Mouse (Mus musculus): ENCODE measurements around the gene Col5a1. TPM values are rescaled to one million over a fixed set of nuclear protein-coding genes. Genes with fewer than 3 reads are reported as not detected.

Gene Col5a1
- polyA plus RNA-seq, 1 experiment from 2014 or later: 33.2 TPM

- Histone ChIP-seq H3K9ac (ENCODE audit: low read depth, low read length) (no peak overlapping the region), H3K27ac (no peak overlapping the region), H3K4me3 (replicated peaks; ENCODE audit: low read depth, low read length) (no peak overlapping the region), H3K4me2 (ENCODE audit: low read length) (no peak overlapping the region), H3K4me1 (replicated peaks; ENCODE audit: insufficient read depth, low read length) (no peaks in the 10 kb centered on the region), H3K9me3 (replicated peaks; ENCODE audit: low read length) (no peaks in the 10 kb centered on the region), H3K27me3 (ENCODE audit: insufficient read depth, low read length) (no peaks in the 10 kb centered on the region), H3K36me3 (ENCODE audit: insufficient read depth, low read length) (0 out of 2 replicates have a peak, but pooled peaks cover 5% of the 10 kb centered on the region)
- ATAC-seq (replicated peaks; ENCODE audit: low FRiP score, low read depth) (no peak), DNase-seq (ENCODE audit: low spot score) (no peak)
- TF ChIP-seq CTCF (IDR thresholded peaks at IDR 0.05; ENCODE audit: low read depth): no peak
Measured at GRCm38 (mm10) chr2:27983093-27983492, 96.9 kb downstream of the Col5a1 start.

DNA sequence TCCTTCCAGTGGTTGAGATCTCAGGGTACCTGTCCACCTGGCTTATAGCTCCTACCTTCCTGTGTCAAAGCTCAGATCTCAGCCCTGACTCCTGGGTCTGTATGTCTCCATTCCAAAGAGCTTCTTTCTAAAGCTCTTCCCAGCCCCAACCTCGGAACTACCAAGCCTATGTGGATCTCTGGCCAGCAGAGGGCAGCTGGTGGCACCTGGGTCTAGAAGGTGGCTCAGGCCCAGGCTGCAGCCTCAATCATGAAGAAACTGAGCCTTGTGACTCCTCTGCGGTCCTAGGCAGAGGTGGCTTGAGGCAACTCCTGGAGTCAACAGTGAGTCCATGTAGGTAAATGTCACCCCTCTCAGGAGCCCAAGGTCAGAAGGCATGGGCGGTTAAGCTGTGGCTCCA, 97.7 kb downstream of the Col5a1 start:
- TF ChIP-seq CTCF (IDR thresholded peaks at IDR 0.05; ENCODE audit: low read depth): peak; percentile 81
- H3K4me3 ChIP-seq (replicated peaks; ENCODE audit: low read depth, low read length): no peak overlapping the region
- no peak for ATAC-seq (replicated peaks; ENCODE audit: low FRiP score, low read depth)
- 0 out of 2 replicates have a peak, but pooled peaks cover 5% of the 10 kb centered on the region for H3K36me3 ChIP-seq (ENCODE audit: insufficient read depth, low read length)
- H3K27me3 ChIP-seq (ENCODE audit: insufficient read depth, low read length): no peaks in the 10 kb centered on the region
- no peak overlapping the region for H3K27ac ChIP-seq
- 42% methylated on average over 3 of the region's 3 CpGs for WGBS
- peak; percentile 36 for DNase-seq (ENCODE audit: low spot score)
- H3K4me2 ChIP-seq (ENCODE audit: low read length): no peak overlapping the region
- H3K9me3 ChIP-seq (replicated peaks; ENCODE audit: low read length): no peaks in the 10 kb centered on the region
- no peaks in the 10 kb centered on the region for H3K4me1 ChIP-seq (replicated peaks; ENCODE audit: insufficient read depth, low read length)
- no peak overlapping the region for H3K9ac ChIP-seq (ENCODE audit: low read depth, low read length)

- DNase-seq (ENCODE audit: low spot score) (no peak), ATAC-seq (replicated peaks; ENCODE audit: low FRiP score, low read depth) (no peak)
- Histone ChIP-seq H3K9ac (ENCODE audit: low read depth, low read length) (no peak overlapping the region), H3K36me3 (ENCODE audit: insufficient read depth, low read length) (0 out of 2 replicates have a peak, but pooled peaks cover 5% of the 10 kb centered on the region), H3K4me3 (replicated peaks; ENCODE audit: low read depth, low read length) (no peak overlapping the region), H3K4me1 (replicated peaks; ENCODE audit: insufficient read depth, low read length) (no peaks in the 10 kb centered on the region), H3K9me3 (replicated peaks; ENCODE audit: low read length) (no peaks in the 10 kb centered on the region), H3K27me3 (ENCODE audit: insufficient read depth, low read length) (no peaks in the 10 kb centered on the region), H3K4me2 (ENCODE audit: low read length) (no peak overlapping the region), H3K27ac (no peak overlapping the region)
- 85% methylated on average over 4 of the region's 4 CpGs for WGBS
- no peak for TF ChIP-seq CTCF (IDR thresholded peaks at IDR 0.05; ENCODE audit: low read depth)
Measured at GRCm38 (mm10) chr2:27986751-27987150, 100.5 kb downstream of the Col5a1 start.

GRCm38 (mm10) chr2:27990430-27991211, 104.4 kb downstream of the Col5a1 start:
- WGBS: 73% methylated on average over 10 of the region's 13 CpGs
- no peaks in the 10 kb centered on the region for H3K9me3 ChIP-seq (replicated peaks; ENCODE audit: low read length)
- H3K9ac ChIP-seq (ENCODE audit: low read depth, low read length): no peak overlapping the region
- DNase-seq (ENCODE audit: low spot score) (no peak), ATAC-seq (replicated peaks; ENCODE audit: low FRiP score, low read depth) (no peak)
- H3K27ac ChIP-seq: no peak overlapping the region
- 0 out of 2 replicates have a peak, but pooled peaks cover 5% of the 10 kb centered on the region for H3K36me3 ChIP-seq (ENCODE audit: insufficient read depth, low read length)
- TF ChIP-seq CTCF (IDR thresholded peaks at IDR 0.05; ENCODE audit: low read depth): no peak
- no peaks in the 10 kb centered on the region for H3K27me3 ChIP-seq (ENCODE audit: insufficient read depth, low read length)
- no peak overlapping the region for H3K4me2 ChIP-seq (ENCODE audit: low read length)
- no peaks in the 10 kb centered on the region for H3K4me1 ChIP-seq (replicated peaks; ENCODE audit: insufficient read depth, low read length)
- no peak overlapping the region for H3K4me3 ChIP-seq (replicated peaks; ENCODE audit: low read depth, low read length)

DNA sequence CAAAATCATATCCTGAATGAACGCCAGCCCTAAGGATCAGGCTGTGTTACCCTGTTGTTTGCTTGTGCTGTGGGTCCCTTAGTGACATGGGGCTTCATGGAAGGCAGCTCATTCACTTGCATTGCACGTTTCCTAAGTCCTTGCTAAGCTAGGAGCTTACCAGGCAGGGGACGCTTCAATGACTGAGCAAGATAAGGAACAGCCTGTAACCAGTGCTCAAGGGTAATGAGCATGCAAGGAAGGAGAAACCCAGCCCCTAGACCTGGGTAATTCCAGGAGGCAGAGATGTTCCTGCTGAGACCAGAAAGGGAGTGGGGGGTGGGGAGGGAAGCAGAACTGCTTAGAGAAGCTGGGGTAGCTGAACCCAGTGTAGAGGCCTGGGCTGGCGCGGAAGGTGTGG, 107.2 kb downstream of the Col5a1 start:
- H3K36me3 ChIP-seq (ENCODE audit: insufficient read depth, low read length): no peaks in the 10 kb centered on the region
- H3K27ac ChIP-seq: 0 out of 2 replicates have a peak overlapping the region, but pooled peaks have one; percentile 25
- H3K4me1 ChIP-seq (replicated peaks; ENCODE audit: insufficient read depth, low read length): no peaks in the 10 kb centered on the region
- DNase-seq (ENCODE audit: low spot score) (peak; percentile 14), ATAC-seq (replicated peaks; ENCODE audit: low FRiP score, low read depth) (peak; percentile 78)
- no peak overlapping the region for H3K4me2 ChIP-seq (ENCODE audit: low read length)
- no peak overlapping the region for H3K4me3 ChIP-seq (replicated peaks; ENCODE audit: low read depth, low read length)
- WGBS: 66% methylated on average over 5 of the region's 5 CpGs
- H3K9ac ChIP-seq (ENCODE audit: low read depth, low read length): no peak overlapping the region
- H3K9me3 ChIP-seq (replicated peaks; ENCODE audit: low read length): no peaks in the 10 kb centered on the region
- no peaks in the 10 kb centered on the region for H3K27me3 ChIP-seq (ENCODE audit: insufficient read depth, low read length)
- TF ChIP-seq CTCF (IDR thresholded peaks at IDR 0.05; ENCODE audit: low read depth): no peak

GRCm38 (mm10) chr2:27999996-28000583, 113.9 kb downstream of the Col5a1 start:
- Histone ChIP-seq H3K27ac (no peak overlapping the region), H3K36me3 (ENCODE audit: insufficient read depth, low read length) (no peaks in the 10 kb centered on the region), H3K4me2 (ENCODE audit: low read length) (no peak overlapping the region), H3K9ac (ENCODE audit: low read depth, low read length) (no peak overlapping the region), H3K9me3 (replicated peaks; ENCODE audit: low read length) (no peaks in the 10 kb centered on the region), H3K27me3 (ENCODE audit: insufficient read depth, low read length) (no peaks in the 10 kb centered on the region), H3K4me1 (replicated peaks; ENCODE audit: insufficient read depth, low read length) (no peaks in the 10 kb centered on the region), H3K4me3 (replicated peaks; ENCODE audit: low read depth, low read length) (no peak overlapping the region)
- TF ChIP-seq CTCF (IDR thresholded peaks at IDR 0.05; ENCODE audit: low read depth): no peak
- 90% methylated on average over 9 of the region's 9 CpGs for WGBS
- ATAC-seq (replicated peaks; ENCODE audit: low FRiP score, low read depth) (no peak), DNase-seq (ENCODE audit: low spot score) (no peak)

Data from kidney, postnatal 0 days (tissue).